Mouse (Mus musculus) C2C12 (cell line): ENCODE data around the gene Hoxd11.

ENCODE experiments used
- CEBPB ChIP-seq: IDR thresholded peaks from one replicate; pipeline ENCODE4 v1.6.1; 2011; ENCODE audit warnings: low read depth, mild to moderate bottlenecking, control low read depth, moderate library complexity
- CTCF ChIP-seq: IDR thresholded peaks from one replicate; pipeline ENCODE4 v1.5.1; 2011; ENCODE audit not compliant: control insufficient read depth, insufficient read depth, insufficient read length
- MYOD1 ChIP-seq: IDR thresholded peaks from one replicate; pipeline ENCODE4 v1.6.1; 2011; ENCODE audit warnings: low read depth; ENCODE audit not compliant: control insufficient read depth, insufficient read length

GRCm38 (mm10) chr2:74671847-74672246 is 7.5 kb upstream of the Hoxd11 start:
- no peak for TF ChIP-seq MYOD1
- TF ChIP-seq CTCF = no peak
- no peak for TF ChIP-seq CEBPB
